Mouse (Mus musculus) A20 (cell line): ENCODE data around the gene Pde4d.

Experiments used
- DNase-seq: peaks from one replicate; pipeline ENCODE4 v3.0.0-alpha.2; 2011; ENCODE audit warnings: low read depth, low spot score

The Pde4d gene

GRCm38 (mm10) chr13:109915964-109916363 is 1466.2 kb downstream of the Pde4d start:
- no peak for DNase-seq

- DNase-seq = no peak
Observed at GRCm38 (mm10) chr13:109917551-109917950, 1467.8 kb downstream of the Pde4d start.

DNA sequence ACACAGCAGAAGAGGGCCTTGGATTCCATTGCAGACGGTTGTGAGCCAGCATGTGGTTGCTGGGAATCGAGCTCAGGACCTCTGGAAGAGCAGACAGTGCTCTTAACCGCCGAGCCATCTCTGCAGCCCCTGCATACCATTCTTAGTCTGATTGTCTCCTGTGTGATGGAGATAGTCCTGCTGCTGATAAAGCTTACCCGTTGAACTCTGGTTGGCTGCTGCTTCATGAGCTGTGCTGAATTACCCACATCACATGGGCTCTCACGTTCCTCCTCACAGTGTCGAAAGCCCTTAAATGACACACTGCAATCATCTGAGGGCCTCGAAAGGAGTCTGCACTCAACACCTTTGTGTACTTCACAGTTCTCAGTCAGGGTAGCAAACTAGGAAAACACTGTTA is 1468.9 kb downstream of the Pde4d start:
- DNase-seq = no peak

GRCm38 (mm10) chr13:109920256-109920655 is 1470.5 kb downstream of the Pde4d start:
- DNase-seq = no peak

DNA sequence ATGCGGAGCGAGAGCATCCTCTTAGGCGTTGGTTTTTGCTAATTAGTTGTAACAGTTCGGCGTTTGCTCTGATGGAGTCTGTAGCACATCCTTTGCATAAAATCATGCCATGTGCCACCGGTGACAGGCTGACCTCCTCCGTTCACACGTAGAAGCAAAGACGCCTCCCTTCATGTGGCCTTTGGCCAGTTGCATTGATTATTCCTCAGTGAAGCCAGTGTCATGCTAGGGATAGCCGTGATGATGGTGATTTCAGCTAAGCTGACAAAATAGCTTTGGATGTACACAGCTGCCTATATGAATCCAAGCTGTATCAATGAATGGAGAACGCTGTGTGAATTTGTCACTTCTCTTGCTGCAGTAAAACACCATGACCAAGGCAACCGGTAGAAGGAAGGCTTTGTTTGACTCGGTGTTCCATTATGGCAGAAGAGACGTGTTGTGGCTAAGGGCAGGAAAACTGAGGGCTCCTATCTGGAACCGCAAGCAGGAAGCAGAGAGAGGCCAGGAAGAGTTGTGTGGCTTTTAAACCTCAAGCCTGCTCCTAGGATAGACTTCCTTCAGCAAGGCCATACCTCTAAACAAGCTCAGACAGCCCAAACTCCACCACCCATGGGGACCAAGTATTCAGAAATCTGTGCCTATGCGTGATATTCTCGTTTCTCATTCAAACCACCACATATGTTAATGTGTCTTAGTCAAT is 1471.7 kb downstream of the Pde4d start:
- no peak for DNase-seq

DNA sequence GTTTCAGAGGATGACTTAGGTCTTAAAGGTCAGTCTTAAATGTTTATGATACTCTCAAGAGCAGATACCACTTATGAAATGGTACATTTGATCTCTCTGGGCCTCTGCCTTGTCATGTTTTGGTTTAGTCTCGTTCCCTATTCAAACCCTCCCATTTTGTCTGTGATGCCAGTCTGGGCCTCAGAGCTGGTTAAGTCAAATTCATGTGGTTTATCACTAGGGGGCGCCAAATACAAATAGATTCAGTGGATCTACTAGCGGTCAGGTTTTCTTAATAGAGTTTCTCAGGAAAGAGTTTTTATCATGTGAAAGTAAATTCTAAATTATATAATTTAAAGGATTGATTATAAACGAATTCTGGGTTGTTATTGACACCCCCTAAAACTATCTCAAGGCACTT is 1472.5 kb downstream of the Pde4d start:
- peak; percentile 11 for DNase-seq

DNA sequence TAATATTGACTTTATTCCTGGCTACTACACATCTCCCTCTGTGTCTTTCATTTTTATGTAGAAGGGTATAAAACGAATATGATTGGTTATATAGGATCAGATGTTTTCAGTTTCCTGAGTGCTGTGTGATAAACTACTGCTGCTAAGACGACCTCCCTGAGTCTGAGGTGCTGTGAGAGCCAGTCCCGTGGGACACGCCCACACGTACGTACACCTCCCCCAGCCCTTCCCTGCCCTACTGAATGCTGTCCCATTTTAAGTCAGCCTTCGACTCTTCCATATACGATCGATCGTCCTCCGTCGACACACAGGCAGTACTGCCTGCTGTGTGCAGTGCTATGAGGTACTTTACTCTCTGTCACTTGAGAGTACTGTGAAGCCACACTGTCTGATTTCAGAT is 1473.0 kb downstream of the Pde4d start:
- no peak for DNase-seq

DNA sequence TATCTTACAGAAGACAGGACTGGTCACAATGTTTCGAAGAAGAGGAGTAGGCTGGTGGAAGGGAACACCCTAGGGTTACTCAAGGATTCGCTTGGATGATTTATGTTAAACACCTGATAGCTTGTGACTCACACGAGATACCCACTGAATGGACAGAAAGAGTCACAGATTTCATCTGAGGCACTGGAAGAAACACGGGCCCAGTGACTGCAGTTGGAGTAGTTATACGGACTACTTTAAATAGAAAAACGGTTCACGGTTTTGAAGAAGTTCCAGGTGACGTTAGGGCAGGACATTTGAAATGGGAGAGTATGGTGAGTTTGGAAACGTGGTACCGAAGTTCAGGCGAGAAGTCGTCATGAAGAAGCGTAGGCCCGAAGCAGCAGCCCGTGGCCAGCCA is 1475.0 kb downstream of the Pde4d start:
- DNase-seq = no peak

DNA sequence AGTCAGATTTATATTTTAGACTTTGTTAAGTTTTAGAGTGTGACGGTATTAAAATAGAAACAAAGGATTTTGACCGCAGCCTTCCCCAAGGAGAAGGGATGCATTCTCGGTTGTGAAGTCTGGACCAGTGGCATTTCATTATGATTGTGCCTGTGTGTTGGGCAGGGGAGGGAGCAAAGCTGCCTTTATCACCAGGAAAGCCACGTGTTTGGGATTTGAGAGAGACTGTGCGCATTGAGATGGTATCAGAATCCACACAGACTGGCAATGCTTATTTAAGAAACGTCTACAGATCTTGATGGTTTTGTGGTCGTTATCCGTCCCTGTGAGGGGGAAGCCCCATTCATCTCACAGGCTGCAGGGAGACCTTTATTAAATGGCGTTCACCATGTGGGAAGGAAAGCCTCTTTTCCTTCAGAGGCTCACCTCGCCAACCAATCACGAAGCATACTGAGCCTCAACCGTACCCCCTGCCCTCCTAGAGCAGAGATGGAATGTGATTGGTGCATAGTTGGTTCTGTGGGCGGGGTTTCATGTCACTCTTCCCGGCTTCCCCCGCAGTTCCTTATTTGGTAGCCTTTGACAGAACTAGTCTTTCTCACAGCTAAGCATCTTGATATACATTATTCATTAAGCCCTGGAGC is 1476.7 kb downstream of the Pde4d start:
- no peak for DNase-seq

DNA sequence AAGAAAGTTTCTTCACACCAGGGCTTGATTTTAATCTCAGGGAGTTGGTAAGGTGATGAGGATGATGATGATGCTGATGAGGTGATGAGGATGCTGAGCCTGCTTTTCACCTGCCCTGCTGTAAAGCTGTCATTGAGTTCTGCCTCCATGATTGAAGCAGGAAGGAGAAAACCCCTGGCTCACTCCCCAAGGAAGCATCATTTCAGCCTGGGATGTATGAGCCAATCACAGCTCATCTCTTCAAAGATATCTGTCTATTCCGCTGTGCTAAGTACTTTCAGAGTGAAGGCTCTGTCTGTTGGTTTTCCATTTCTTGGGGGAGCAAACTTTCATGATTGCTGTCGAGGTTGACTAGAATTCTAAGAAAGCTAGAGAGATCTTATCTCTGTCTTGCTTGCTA is 1478.0 kb downstream of the Pde4d start:
- no peak for DNase-seq

- DNase-seq = no peak
Observed at GRCm38 (mm10) chr13:109932688-109933087, 1482.9 kb downstream of the Pde4d start.

DNA sequence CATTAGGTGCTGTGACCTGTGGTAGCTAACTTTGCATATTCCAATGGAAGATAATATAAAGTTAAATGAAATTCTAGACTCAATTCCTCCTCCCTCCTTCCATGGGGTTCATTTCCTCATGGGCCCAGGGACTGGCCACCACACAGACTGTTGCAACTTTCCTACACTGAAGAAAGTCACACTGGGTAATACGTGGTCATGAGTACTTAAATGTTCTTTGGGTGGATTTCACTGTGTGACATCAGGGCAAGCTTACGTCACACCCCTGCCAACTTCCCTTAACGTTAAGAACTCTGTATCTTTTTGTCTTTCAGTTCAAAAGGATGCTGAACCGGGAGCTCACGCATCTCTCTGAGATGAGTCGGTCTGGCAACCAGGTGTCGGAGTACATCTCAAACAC is 1483.8 kb downstream of the Pde4d start:
- DNase-seq = no peak

DNA sequence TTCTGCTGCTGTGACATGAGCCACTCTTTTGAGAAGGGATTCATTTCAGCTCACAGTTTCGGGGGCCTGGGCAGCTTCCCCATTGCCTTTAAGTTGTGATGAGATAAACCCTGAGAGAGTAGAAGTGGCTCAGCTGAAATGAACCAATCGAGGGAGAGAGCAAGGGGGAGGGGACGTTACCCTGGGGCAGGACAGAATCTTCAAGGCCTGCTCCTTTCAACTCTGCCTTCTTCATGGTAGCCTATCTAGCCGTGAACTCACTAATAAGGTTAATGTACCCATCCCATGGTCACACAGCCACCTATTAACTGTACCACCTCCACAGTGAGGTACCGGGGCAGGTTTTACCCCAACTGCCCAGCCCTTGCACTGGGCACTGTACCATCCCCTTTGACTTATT is 1487.1 kb downstream of the Pde4d start:
- DNase-seq = no peak

DNA sequence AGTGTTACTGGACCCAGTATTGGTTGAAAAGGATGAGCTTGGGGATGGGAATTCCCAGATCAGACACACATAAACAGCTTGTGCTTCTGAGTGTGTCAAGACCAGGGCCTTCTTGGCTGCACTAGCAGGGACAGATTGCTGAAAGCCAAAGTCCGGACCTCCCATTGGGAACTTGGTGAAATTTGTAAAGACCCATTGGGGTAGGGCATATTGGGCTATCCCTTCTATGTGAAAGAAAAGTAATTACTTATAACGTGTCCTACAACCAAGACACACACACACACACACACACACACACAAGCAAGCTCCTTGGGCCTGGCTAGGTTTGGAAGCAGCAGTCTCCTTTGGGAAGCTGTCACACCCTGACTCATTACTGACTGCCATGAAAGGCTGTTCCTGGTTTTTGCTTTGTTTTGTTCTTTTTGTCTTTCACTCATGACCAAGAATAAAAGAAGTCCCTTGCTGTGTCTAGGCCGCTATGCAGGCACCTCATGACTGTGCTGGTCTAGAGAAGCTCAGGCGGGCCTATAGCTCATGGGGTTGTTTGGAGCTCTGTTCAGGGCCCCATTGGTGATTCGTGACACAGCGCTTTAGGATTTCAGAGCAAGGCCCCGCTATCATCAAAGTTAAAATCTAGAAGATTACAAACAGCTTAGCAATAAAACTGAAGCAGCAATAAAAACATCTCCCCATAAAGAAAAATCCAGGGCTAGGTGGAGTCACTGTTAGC is 1495.2 kb downstream of the Pde4d start:
- DNase-seq = no peak

DNA sequence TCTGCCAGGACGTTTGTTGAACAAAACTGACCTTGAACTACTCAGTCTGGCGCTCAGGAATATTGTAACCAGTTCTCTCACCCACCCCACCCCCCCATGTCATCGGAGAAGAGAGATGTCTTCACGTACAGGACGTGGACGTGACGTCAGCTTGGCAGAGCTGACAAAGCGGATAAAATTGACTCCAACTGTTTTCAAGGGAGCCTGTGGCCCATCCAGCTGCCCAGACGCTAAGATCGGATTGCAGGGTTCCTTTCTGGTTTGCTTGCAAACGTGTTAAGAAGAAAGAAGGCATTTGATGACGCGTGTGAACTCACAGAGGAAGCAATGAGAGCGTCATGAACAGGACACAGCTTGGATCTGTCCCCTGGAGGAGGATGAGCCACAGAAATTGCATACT is 1501.7 kb downstream of the Pde4d start:
- DNase-seq = no peak

DNA sequence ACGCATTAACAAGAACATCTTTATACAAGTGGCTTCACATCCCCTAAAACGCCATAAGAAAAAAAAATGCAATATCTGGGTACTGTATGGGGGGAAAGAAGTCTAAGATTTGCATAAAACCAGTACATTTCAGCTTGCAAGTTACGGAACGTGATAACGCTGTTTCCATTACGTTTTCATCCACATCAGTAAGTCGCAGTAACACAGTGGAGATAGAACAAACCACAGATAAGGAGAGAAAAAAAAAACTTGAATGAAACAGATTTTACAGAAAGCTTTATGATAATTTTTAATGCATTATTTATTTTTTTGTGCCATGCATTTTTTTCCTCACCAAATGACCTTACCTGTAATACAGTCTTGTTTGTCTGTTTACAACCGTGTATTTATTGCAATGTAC is 1504.4 kb downstream of the Pde4d start:
- DNase-seq = no peak

- DNase-seq = no peak
Observed at GRCm38 (mm10) chr13:109957953-109958352, 1508.2 kb downstream of the Pde4d start.

DNA sequence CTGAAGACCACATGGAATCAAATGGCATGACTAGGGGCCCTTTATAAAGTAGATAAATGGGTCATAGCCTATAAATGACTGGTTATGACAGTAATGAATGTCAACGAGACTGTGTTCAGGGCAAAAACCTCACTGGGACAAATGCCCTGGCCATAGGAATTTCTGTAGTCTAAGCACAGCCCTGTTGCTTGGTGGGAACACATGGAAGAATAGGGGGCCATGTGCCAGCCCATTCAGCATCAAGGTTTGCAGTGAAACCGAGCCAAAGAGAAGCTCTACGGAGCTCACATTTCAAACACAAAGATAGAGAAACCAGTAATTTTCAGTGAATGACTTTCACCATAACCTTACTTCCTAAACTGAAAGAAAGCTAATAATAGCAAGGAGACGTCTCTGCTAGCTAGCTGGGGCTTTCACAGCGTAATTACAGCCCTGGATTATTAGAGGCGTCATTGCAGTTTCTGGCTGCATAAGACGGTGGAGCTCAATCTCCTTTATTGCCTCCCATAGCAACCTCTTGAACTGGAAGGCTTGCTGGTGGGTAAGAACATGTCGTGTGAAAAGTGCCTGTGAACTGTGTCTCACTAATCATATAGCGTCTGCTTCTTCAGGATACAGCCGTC is 1533.2 kb downstream of the Pde4d start:
- DNase-seq = no peak

- no peak for DNase-seq
Observed at GRCm38 (mm10) chr13:109985411-109985810, 1535.7 kb downstream of the Pde4d start.

GRCm38 (mm10) chr13:109985892-109986291 is 1536.1 kb downstream of the Pde4d start:
- no peak for DNase-seq

GRCm38 (mm10) chr13:109992775-109993505 is 1543.2 kb downstream of the Pde4d start:
- DNase-seq = no peak
